Mouse (Mus musculus) brain, embryonic 14.5 days (tissue): ENCODE measurements around the gene Lsm6.

Source experiments
- CTCF ChIP-seq: fragments of 200-500 bp; IDR thresholded peaks from 2 replicates; pipeline ENCODE4 v1.5.1; 2012; ENCODE audit warnings: inconsistent platforms, mild to moderate bottlenecking, moderate library complexity, borderline replicate concordance; ENCODE audit not compliant: insufficient read depth, insufficient read length; ENCODE audit errors: extremely low read depth
- POLR2A ChIP-seq: fragments of 200-500 bp; IDR thresholded peaks from 2 replicates; pipeline ENCODE4 v1.6.1; 2012; ENCODE audit warnings: mild to moderate bottlenecking, inconsistent platforms, borderline replicate concordance; ENCODE audit not compliant: poor library complexity, insufficient read depth, insufficient read length, severe bottlenecking; ENCODE audit errors: extremely low read depth

- no peak for TF ChIP-seq POLR2A
- TF ChIP-seq CTCF, result no peak
Measured at GRCm38 (mm10) chr8:78770584-78770983, 50.4 kb downstream of the Lsm6 start.
